Mouse (Mus musculus): Measurements from ENCODE around the gene Rpe. TPM values are rescaled to one million over a fixed set of nuclear protein-coding genes. Genes with fewer than 3 reads are reported as not detected.

The Rpe gene
- total RNA-seq (2012; rRNA removed) (27.0 and 31.8 TPM in 2 replicates), polyA plus RNA-seq (2012; ENCODE audit: insufficient read depth in 1 of 2, insufficient read length in 2 of 2, low read depth in 1 of 2, low replicate concordance in 2 of 2, missing spikeins in 1 of 2) (10 to 100 TPM in 1 of 2 experiments, not detected in 1; 32.2 TPM)

DNA sequence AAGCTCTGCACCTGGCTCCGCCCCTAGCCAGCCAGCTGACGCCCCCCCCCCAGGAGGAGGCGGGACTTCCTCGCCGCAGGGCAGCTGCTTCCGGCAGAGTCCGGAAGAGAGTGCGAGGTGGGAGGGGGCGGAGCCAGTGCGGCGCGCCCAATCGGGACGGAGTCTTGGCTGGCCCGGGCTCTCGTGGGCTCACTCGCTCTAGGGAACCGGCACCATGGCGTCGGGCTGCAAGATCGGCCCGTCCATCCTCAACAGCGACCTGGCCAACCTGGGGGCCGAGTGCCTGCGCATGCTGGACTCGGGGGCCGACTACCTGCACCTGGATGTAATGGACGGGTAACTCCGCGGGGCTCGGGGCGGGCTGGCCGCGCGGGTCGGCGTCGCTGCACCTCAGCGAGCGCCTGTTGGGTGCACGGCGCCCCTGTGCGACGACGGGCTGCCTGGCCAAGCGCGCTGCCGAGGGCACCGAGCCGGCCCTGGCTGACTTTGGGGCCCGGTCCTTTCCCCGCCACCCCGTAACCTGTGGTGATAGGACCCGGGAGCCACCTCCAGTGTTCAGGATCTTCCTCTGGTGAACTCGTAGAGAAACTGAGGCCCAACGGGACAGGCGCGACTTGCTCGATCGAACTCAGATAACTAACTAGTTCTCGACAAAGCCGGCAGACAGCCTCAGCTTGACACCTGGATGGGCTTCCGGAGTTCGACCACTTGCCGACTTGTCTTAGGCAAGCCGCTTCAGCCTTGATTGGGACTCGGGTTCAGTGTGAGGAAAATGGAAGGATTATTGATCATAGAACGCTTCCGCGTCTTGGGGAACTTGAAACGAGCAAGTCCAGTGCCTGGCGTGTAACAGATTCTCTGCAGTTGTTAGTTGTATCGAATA lies at the start of gene Rpe:
Gene Rpe (plus strand): TSS at position 139 of the 883 bp plus-strand sequence.
- H3K9me3 ChIP-seq (replicated peaks; ENCODE audit: insufficient read depth, low read length) = no peaks in the 10 kb centered on the region
- peak; percentile 95 for DNase-seq (ENCODE audit: low read depth, low spot score)
- peak within 1 kb of the TSS; percentile 59 for H3K27ac ChIP-seq (ENCODE audit: control insufficient read depth, low read depth, low read length)
- TF ChIP-seq POLR2AphosphoS5 (IDR thresholded peaks at IDR 0.05; ENCODE audit: borderline replicate concordance, low read depth, low read length) (no peak), KAT2A (conservative IDR thresholded peaks at IDR 0.05; ENCODE audit: low read depth, low read length) (no peak; the same call in 1 of the 2 replicates), USF1 (IDR thresholded peaks at IDR 0.05; ENCODE audit: low read depth, low read length) (peak; percentile 74), TCF12 (IDR thresholded peaks at IDR 0.05; ENCODE audit: low read depth, low read length) (peak; percentile 37; the same call in 1 of the 2 replicates), SIN3A (IDR thresholded peaks at IDR 0.05; ENCODE audit: low read length) (peak; percentile 50; the same call in 1 of the 2 replicates), CTCF (IDR thresholded peaks at IDR 0.05 in 2 of 3, conservative IDR thresholded peaks at IDR 0.05 in 1 of 3; ENCODE audit: control insufficient read depth in 1 of 3, insufficient read depth in 1 of 3, low read depth in 2 of 3, low read length in 3 of 3, poor library complexity in 1 of 3, severe bottlenecking in 1 of 3) (no peak), SMC3 (IDR thresholded peaks at IDR 0.05; ENCODE audit: low read depth, low read length) (no peak), CHD2 (IDR thresholded peaks at IDR 0.05; ENCODE audit: low read length) (no peak), ZNF384 (IDR thresholded peaks at IDR 0.05; ENCODE audit: low read depth, low read length) (no peak), NELFE (IDR thresholded peaks at IDR 0.05; ENCODE audit: low read depth, low read length) (peak; percentile 85), ETS1 (IDR thresholded peaks at IDR 0.05; ENCODE audit: low read depth, low read length) (peak; percentile 93), TBP (IDR thresholded peaks at IDR 0.05; ENCODE audit: low read depth, low read length) (0 out of 2 replicates have a peak, but pooled peaks have one; percentile 54), MAFK (IDR thresholded peaks at IDR 0.05; ENCODE audit: borderline replicate concordance, low read depth, low read length) (no peak), ELF1 (IDR thresholded peaks at IDR 0.05; ENCODE audit: low read depth, low read length) (peak; percentile 96), HCFC1 (IDR thresholded peaks at IDR 0.05; ENCODE audit: low read depth, low read length) (peak; percentile 84), NRF1 (IDR thresholded peaks at IDR 0.05; ENCODE audit: insufficient read depth, low read depth, low read length, poor library complexity, severe bottlenecking) (no peak), MYB (IDR thresholded peaks at IDR 0.05; ENCODE audit: low read depth, low read length) (no peak), MAX (IDR thresholded peaks at IDR 0.05; ENCODE audit: low read length) (peak; percentile 28; the same call in 1 of the 2 replicates), POLR2AphosphoS2 (IDR thresholded peaks at IDR 0.05; ENCODE audit: low read length) (peak; percentile 74; the same call in 1 of the 2 replicates), EP300 (IDR thresholded peaks at IDR 0.05; ENCODE audit: low read depth in 1 of 2, low read length in 2 of 2) (no peak), MYC (IDR thresholded peaks at IDR 0.05; ENCODE audit: low read depth, low read length) (no peak), POLR2A (IDR thresholded peaks at IDR 0.05; ENCODE audit: control insufficient read depth in 1 of 2, insufficient read depth in 1 of 2, low read depth in 1 of 2, low read length in 2 of 2, poor library complexity in 1 of 2) (peak; percentile 87), BHLHE40 (IDR thresholded peaks at IDR 0.05; ENCODE audit: borderline replicate concordance, low read depth, low read length) (no peak), MAZ (IDR thresholded peaks at IDR 0.05; ENCODE audit: low read depth, low read length) (peak; percentile 98), E2F4 (IDR thresholded peaks at IDR 0.05; ENCODE audit: borderline replicate concordance, low read depth, low read length) (no peak), ZMIZ1 (IDR thresholded peaks at IDR 0.05; ENCODE audit: low read depth, low read length) (peak; percentile 72; the same call in 1 of the 2 replicates), RCOR1 (IDR thresholded peaks at IDR 0.05; ENCODE audit: low read depth, low read length) (no peak), MXI1 (IDR thresholded peaks at IDR 0.05; ENCODE audit: low read depth, low read length) (peak; percentile 45), ZC3H11A (IDR thresholded peaks at IDR 0.05; ENCODE audit: low read depth, low read length) (no peak)
- H3K36me3 ChIP-seq (ENCODE audit: control insufficient read depth in 1 of 2, insufficient read depth in 2 of 2, low read length in 2 of 2) = peaks cover 1 to 8% of the 10 kb centered on the region in 2 experiments; a peak in 2 of 4 replicates
- peak within 1 kb of the TSS; percentile 88 to 96 for H3K4me3 ChIP-seq (ENCODE audit: control insufficient read depth in 1 of 2, insufficient read depth in 1 of 2, low read depth in 2 of 2, low read length in 2 of 2)
- peak within 1 kb of the TSS; percentile 96 for H3K9ac ChIP-seq (ENCODE audit: control insufficient read depth, low read depth, low read length, poor library complexity, severe bottlenecking)
- H3K27me3 ChIP-seq (ENCODE audit: control insufficient read depth in 1 of 2, insufficient read depth in 2 of 2, low read length in 2 of 2) = no peaks in the 10 kb centered on the region; a peak in 1 of 4 replicates
- H3K79me2 ChIP-seq (ENCODE audit: control insufficient read depth, insufficient read depth, low read length, poor library complexity) = peaks cover 28% of the 10 kb centered on the region
- peaks cover 6 to 9% of the 10 kb centered on the region in 2 experiments for H3K4me1 ChIP-seq (ENCODE audit: control insufficient read depth in 1 of 2, insufficient read depth in 2 of 2, low read length in 2 of 2)
